Mouse (Mus musculus) lung, embryonic 14.5 days (tissue): ENCODE measurements around the gene Srms. TPM values are rescaled to one million over a fixed set of nuclear protein-coding genes. Genes with fewer than 3 reads are reported as not detected.

Source experiments
- ATAC-seq: fragments of 200-750 bp; cut with Nextera tagmentation; 2 replicates; pipeline ENCODE4 v1.8.0; 2017; ENCODE audit warnings: mild to moderate bottlenecking, moderate TSS enrichment, moderate library complexity; ENCODE audit not compliant: insufficient read depth
- DNase-seq: peaks from one replicate; pipeline ENCODE4 v3.0.0-alpha.2; 2015
- H3K27ac ChIP-seq: fragments of 300-500 bp; sonication (generic); 2 replicates; pipeline ENCODE4 v1.5.1; 2014; ENCODE audit warnings: low read depth, mild to moderate bottlenecking, moderate library complexity
- H3K27me3 ChIP-seq: fragments of 300-500 bp; sonication (generic); 2 replicates; pipeline ENCODE4 v1.6.1; 2014; ENCODE audit warnings: low read length, control low read depth; ENCODE audit not compliant: insufficient read depth
- H3K36me3 ChIP-seq: fragments of 300-500 bp; sonication (generic); 2 replicates; pipeline ENCODE4 v1.6.1; 2014; ENCODE audit warnings: control low read depth; ENCODE audit not compliant: insufficient read depth
- H3K4me1 ChIP-seq: fragments of 300-500 bp; sonication (generic); 2 replicates; pipeline ENCODE4 v1.6.1; 2014; ENCODE audit warnings: antibody characterized with exemption, control low read depth; ENCODE audit not compliant: insufficient read depth
- H3K4me2 ChIP-seq: fragments of 300-500 bp; sonication (generic); 2 replicates; pipeline ENCODE4 v1.6.1; 2014; ENCODE audit warnings: mild to moderate bottlenecking
- H3K4me3 ChIP-seq: fragments of 300-500 bp; sonication (generic); 2 replicates; pipeline ENCODE4 v1.5.1; 2014; ENCODE audit warnings: low read depth, low read length
- H3K9ac ChIP-seq: fragments of 300-500 bp; sonication (generic); 2 replicates; pipeline ENCODE4 v1.6.1; 2014
- H3K9me3 ChIP-seq: fragments of 300-500 bp; sonication (generic); 2 replicates; pipeline ENCODE4 v1.6.1; 2016; ENCODE audit warnings: low read depth, low read length, control low read depth
- CTCF ChIP-seq: IDR thresholded peaks from 2 replicates; pipeline ENCODE4 v1.5.1; 2016; ENCODE audit warnings: antibody characterized with exemption, low read depth
- WGBS: fragments of 180-500 bp; shearing (Covaris S2); extraction: QIAGEN DNeasy Blood & Tissue Kit; methylation state at CpG from one replicate; pipeline ENCODE4 v1.1.7; 2014; 5-methylcytosine and 5-hydroxymethylcytosine counted together
- polyA plus RNA-seq: library from polyadenylated mRNA; unstranded; fragments of >200 nt; fragmentation: Nextera tagmentation; extraction: Ambion mirVana; gene quantifications from 2 replicates; pipeline ENCODE4 v1.2.1, GENCODE M21; 2014

The Srms gene
- polyA plus RNA-seq, 1 experiment from 2014 or later = 0.22 TPM

GRCm38 (mm10) chr2:181156248-181157121, 56.5 kb downstream of the Srms start, which contains the start of gene Eef1a2:
TSS of gene Eef1a2 (minus strand) at chr2:181157014.
- no peaks in the 10 kb centered on the region for H3K4me1 ChIP-seq
- no peak for TF ChIP-seq CTCF
- ATAC-seq = no peak
- no peaks in the 10 kb centered on the region for H3K36me3 ChIP-seq
- WGBS = 3% methylated on average over 55 of the region's 55 CpGs
- DNase-seq = no peak
- peaks cover 32% of the 10 kb centered on the region for H3K27me3 ChIP-seq
- no peaks in the 10 kb centered on the region for H3K9me3 ChIP-seq
- peak within 1 kb of the TSS; percentile 6; the same call in 1 of the 2 replicates for H3K4me3 ChIP-seq
- peak within 1 kb of the TSS; percentile 33; the same call in 1 of the 2 replicates for H3K4me2 ChIP-seq
- no peak within 1 kb of the TSS for H3K27ac ChIP-seq
- no peak within 1 kb of the TSS for H3K9ac ChIP-seq

GRCm38 (mm10) chr2:181155801-181156200, 57.2 kb downstream of the Srms start:
- H3K4me1 ChIP-seq = no peaks in the 10 kb centered on the region
- WGBS = 62% methylated on average over 4 of the region's 4 CpGs
- no peaks in the 10 kb centered on the region for H3K9me3 ChIP-seq
- H3K4me2 ChIP-seq = no peak overlapping the region
- H3K9ac ChIP-seq = no peak overlapping the region
- no peaks in the 10 kb centered on the region for H3K36me3 ChIP-seq
- peaks cover 32% of the 10 kb centered on the region for H3K27me3 ChIP-seq
- DNase-seq = no peak
- no peak overlapping the region for H3K27ac ChIP-seq
- no peak for TF ChIP-seq CTCF
- H3K4me3 ChIP-seq = 0 out of 2 replicates have a peak overlapping the region, but pooled peaks have one; percentile 6
- no peak for ATAC-seq

Other genes with a start within 250 kb of the Srms start
- gene Arfgap1, start 246.0 kb downstream of the Srms start, polyA plus RNA-seq = 78.2 and 79.1 TPM in 2 replicates
- 0.11 and 0.17 TPM in 2 replicates for gene Col20a1, start 226.7 kb downstream of the Srms start, polyA plus RNA-seq
- 0.55 and 1.3 TPM in 2 replicates for gene Chrna4, start 169.6 kb downstream of the Srms start, polyA plus RNA-seq
- gene Kcnq2, start 77.9 kb downstream of the Srms start, polyA plus RNA-seq = 0.05 TPM in 2 replicates
- gene Eef1a2, start 56.2 kb downstream of the Srms start, polyA plus RNA-seq = 0.35 TPM in 1 of 2 replicates, not detected in the other
- 333 and 364 TPM in 2 replicates for gene Ppdpf, start 25.9 kb downstream of the Srms start, polyA plus RNA-seq
- 0.12 TPM in 1 of 2 replicates, not detected in the other for gene Ptk6, start 10.4 kb downstream of the Srms start, polyA plus RNA-seq
- gene Fndc11, start 6.8 kb upstream of the Srms start, polyA plus RNA-seq = 0.21 and 0.27 TPM in 2 replicates
- gene Helz2, start 28.8 kb upstream of the Srms start, polyA plus RNA-seq = 2.5 and 3.0 TPM in 2 replicates
- 18.0 and 21.2 TPM in 2 replicates for gene Gmeb2, start 74.8 kb upstream of the Srms start, polyA plus RNA-seq
- gene Stmn3, start 101.3 kb upstream of the Srms start, polyA plus RNA-seq = 1.6 and 2.5 TPM in 2 replicates
- gene Rtel1, start 106.6 kb upstream of the Srms start, polyA plus RNA-seq = 67.0 and 70.3 TPM in 2 replicates
- 35.7 and 41.1 TPM in 2 replicates for gene Zgpat, start 151.7 kb upstream of the Srms start, polyA plus RNA-seq
- 54.1 and 54.2 TPM in 2 replicates for gene Arfrp1, start 152.2 kb upstream of the Srms start, polyA plus RNA-seq
- gene Lime1, start 166.9 kb upstream of the Srms start, polyA plus RNA-seq = 19.6 and 26.6 TPM in 2 replicates
- gene Zbtb46, start 246.2 kb upstream of the Srms start, polyA plus RNA-seq = 14.6 and 15.6 TPM in 2 replicates